Mouse (Mus musculus) liver, embryonic 16.5 days (tissue): ENCODE measurements around the gene Dnah8. TPM values are rescaled to one million over a fixed set of nuclear protein-coding genes. Genes with fewer than 3 reads are reported as not detected.

Experiments used
- ATAC-seq: fragments of 200-750 bp; cut with Nextera tagmentation; 2 replicates; pipeline ENCODE4 v1.8.0; 2017; ENCODE audit warnings: low read depth, mild to moderate bottlenecking, moderate number of reproducible peaks, moderate library complexity
- H3K27ac ChIP-seq: fragments of 300-500 bp; sonication (generic); 2 replicates; pipeline ENCODE4 v1.5.1; 2014; ENCODE audit warnings: mild to moderate bottlenecking, low read length
- H3K27me3 ChIP-seq: fragments of 300-500 bp; sonication (generic); 2 replicates; pipeline ENCODE4 v1.6.1; 2014; ENCODE audit warnings: low read depth, low read length, mixed read lengths; ENCODE audit not compliant: control insufficient read depth, insufficient read depth
- H3K36me3 ChIP-seq: fragments of 300-500 bp; sonication (generic); 2 replicates; pipeline ENCODE4 v1.6.1; 2014; ENCODE audit warnings: mild to moderate bottlenecking; ENCODE audit not compliant: control insufficient read depth, insufficient read depth
- H3K4me1 ChIP-seq: fragments of 300-500 bp; sonication (generic); 2 replicates; pipeline ENCODE4 v1.6.1; 2014; ENCODE audit warnings: low read depth, low read length, mixed read lengths; ENCODE audit not compliant: control insufficient read depth
- H3K4me2 ChIP-seq: fragments of 300-500 bp; sonication (generic); 2 replicates; pipeline ENCODE4 v1.6.1; 2014; ENCODE audit warnings: low read depth, low read length, mixed read lengths
- H3K4me3 ChIP-seq: fragments of 300-500 bp; sonication (generic); 2 replicates; pipeline ENCODE4 v1.5.1; 2014; ENCODE audit warnings: low read depth, mild to moderate bottlenecking, low read length
- H3K9ac ChIP-seq: fragments of 300-500 bp; sonication (generic); 2 replicates; pipeline ENCODE4 v1.6.1; 2014; ENCODE audit warnings: low read depth, low read length
- H3K9me3 ChIP-seq: fragments of 300-500 bp; sonication (generic); replicated peaks from 2 replicates; pipeline ENCODE4 v1.6.1; 2016; ENCODE audit warnings: low read length; ENCODE audit not compliant: control insufficient read depth
- WGBS: fragments of 180-500 bp; shearing (Covaris S2); extraction: QIAGEN DNeasy Blood & Tissue Kit; methylation state at CpG from one replicate; pipeline ENCODE4 v1.1.7; 2014; ENCODE audit not compliant: insufficient replicate concordance; 5-methylcytosine and 5-hydroxymethylcytosine counted together
- polyA plus RNA-seq: library from polyadenylated mRNA; unstranded; fragments of >200 nt; fragmentation: Nextera tagmentation; extraction: Ambion mirVana; gene quantifications from 2 replicates; pipeline ENCODE4 v1.2.1, GENCODE M21; 2015

Dnah8 gene
- polyA plus RNA-seq, 1 experiment from 2014 or later, result 0.99 TPM

DNA sequence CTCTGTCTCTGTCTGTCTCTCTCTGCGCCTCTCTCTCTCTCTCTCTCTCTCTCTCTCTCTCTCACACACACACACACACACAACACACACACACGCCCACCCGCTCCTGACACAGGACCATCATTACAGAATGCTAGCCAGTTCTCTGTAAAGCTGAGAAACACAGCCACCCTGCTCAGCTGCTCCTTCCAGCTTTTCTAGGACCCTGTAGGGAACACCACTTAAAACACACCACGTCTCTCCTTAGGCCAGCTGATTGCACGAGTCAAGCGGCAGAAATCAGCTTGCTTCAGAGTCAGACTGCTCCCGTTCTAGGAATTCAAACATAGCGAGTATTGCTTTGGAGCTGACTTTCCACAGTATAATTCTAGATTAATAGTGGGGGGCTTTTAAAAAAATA lies 242.1 kb downstream of the Dnah8 start:
- Histone ChIP-seq H3K27me3 (no peaks in the 10 kb centered on the region), H3K36me3 (no peaks in the 10 kb centered on the region), H3K27ac (no peak overlapping the region), H3K9me3 (no peaks in the 10 kb centered on the region), H3K4me3 (no peak overlapping the region), H3K4me2 (no peak overlapping the region), H3K9ac (no peak overlapping the region), H3K4me1 (no peaks in the 10 kb centered on the region)
- WGBS, result 62% methylated on average over 8 of the region's 8 CpGs
- ATAC-seq, result no peak

DNA sequence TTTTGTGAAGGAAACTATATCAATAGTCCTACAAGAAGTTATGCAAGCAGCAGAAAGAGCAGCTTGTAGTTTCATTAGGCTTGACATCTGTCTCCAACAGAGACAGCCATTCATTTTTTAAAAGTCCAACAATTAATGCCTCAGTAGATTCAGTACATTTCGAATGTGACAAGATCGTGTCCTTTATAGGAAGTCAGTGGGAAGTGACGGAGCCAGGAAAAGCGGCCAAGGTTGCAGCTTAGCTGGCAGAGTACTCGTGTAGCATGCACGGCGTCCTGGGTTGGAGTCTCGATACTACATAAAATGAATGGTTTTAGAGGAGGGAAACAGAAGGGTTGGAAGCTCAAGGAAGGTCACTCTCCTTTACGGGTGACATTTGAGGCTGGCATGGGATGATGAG lies 242.8 kb downstream of the Dnah8 start:
- H3K9ac ChIP-seq, result no peak overlapping the region
- H3K9me3 ChIP-seq, result no peaks in the 10 kb centered on the region
- H3K4me3 ChIP-seq, result no peak overlapping the region
- H3K4me2 ChIP-seq, result no peak overlapping the region
- WGBS, result 69% methylated on average over 9 of the region's 9 CpGs
- ATAC-seq, result no peak
- no peaks in the 10 kb centered on the region for H3K27me3 ChIP-seq
- no peaks in the 10 kb centered on the region for H3K36me3 ChIP-seq
- no peaks in the 10 kb centered on the region for H3K4me1 ChIP-seq
- no peak overlapping the region for H3K27ac ChIP-seq

DNA sequence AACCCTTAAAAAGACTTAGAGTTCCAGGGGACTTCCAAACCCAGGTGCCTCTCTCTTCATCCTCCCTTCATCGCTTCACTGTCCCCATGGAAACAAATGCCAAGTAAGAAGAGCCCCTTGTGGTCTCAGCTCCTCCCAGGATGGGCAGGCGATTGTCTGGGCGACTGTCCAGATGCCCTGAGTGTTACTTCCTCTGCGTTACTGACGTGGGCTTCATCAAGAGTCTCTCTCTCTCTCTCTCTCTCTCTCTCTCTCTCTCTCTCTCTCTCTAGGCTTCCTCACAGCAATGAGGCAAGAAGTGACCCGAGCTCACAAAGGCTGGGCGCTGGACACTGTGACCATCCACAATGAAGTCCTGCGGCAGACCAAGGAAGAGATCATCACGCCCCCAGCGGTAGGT lies 246.9 kb downstream of the Dnah8 start:
- WGBS, result 33% methylated on average over 10 of the region's 10 CpGs

DNA sequence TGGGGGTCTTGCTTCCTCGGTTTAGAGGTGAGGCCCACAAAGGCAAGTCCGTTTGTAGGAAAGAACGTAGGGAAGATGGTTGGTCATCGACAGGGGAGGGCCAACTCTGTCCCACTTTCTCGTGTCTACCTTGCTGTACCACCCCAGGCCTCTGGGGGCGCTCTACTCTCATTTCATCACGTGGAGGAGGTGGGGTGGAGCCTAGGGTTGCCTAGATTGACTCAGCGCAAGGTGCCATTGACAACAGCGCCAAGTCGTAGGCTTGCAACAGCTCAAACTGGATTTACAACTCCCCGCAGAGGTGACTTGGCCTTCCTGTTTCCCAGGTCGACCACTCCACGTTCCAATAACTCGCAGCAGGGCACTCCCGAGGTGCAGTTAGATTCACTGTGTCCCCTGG lies 250.1 kb downstream of the Dnah8 start:
- Histone ChIP-seq H3K4me2 (no peak overlapping the region), H3K9ac (no peak overlapping the region), H3K9me3 (no peaks in the 10 kb centered on the region), H3K4me1 (no peaks in the 10 kb centered on the region), H3K4me3 (no peak overlapping the region), H3K27ac (no peak overlapping the region), H3K27me3 (no peaks in the 10 kb centered on the region; the same call in 1 of the 2 replicates), H3K36me3 (no peaks in the 10 kb centered on the region)
- WGBS, result 42% methylated on average over 15 of the region's 15 CpGs
- no peak for ATAC-seq

More for the DNA sequence above, 246.9 kb downstream of the Dnah8 start:
- Histone ChIP-seq H3K4me2 (no peak overlapping the region), H3K4me3 (no peak overlapping the region), H3K27me3 (no peaks in the 10 kb centered on the region), H3K9ac (no peak overlapping the region), H3K36me3 (no peaks in the 10 kb centered on the region), H3K9me3 (no peaks in the 10 kb centered on the region), H3K4me1 (no peaks in the 10 kb centered on the region), H3K27ac (no peak overlapping the region)
- ATAC-seq, result no peak

DNA sequence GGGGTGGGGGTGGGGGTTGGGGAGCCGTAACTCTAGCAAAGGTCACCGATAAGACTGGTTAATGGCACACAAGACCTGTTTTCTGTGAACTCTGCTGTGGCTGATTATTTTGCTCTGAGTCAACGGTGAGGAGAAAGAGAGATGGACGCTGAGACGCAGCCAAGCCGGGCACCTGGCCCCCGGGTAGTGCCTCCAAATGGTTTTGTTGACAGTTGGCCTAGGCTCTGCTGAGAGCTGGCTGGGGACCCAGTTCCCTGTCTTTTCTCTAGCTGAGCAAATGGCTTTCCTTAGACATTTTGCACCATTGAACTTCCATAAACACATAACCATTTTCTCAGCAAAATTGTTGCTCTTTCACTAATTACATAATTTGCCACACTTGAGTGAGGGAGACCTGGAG lies 253.3 kb downstream of the Dnah8 start:
- no peak overlapping the region for H3K9ac ChIP-seq
- no peak overlapping the region for H3K4me2 ChIP-seq
- no peaks in the 10 kb centered on the region for H3K36me3 ChIP-seq
- H3K4me3 ChIP-seq, result no peak overlapping the region
- no peaks in the 10 kb centered on the region for H3K4me1 ChIP-seq
- no peak overlapping the region for H3K27ac ChIP-seq
- WGBS, result 78% methylated on average over 7 of the region's 7 CpGs
- ATAC-seq, result no peak
- H3K27me3 ChIP-seq, result no peaks in the 10 kb centered on the region; the same call in 1 of the 2 replicates
- H3K9me3 ChIP-seq, result no peaks in the 10 kb centered on the region

DNA sequence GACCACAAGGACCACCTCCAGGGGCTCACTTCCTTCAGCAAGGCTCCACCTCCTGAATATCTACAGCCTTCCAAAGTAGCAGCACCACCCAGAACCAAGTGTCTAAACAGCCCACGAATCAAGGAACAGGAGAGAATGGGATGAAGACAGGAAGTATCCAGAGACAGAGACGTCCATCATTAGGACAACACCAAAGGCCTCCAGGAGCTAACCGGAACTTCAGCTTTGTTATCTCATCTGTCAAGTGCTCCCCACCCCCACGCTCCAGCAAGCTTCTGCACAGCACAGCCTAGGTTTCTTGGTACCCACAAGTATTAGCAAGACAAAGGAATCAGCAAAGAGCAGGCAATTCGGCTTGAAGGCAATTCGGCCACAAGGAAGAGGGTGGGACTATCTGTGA lies 254.5 kb downstream of the Dnah8 start:
- Histone ChIP-seq H3K9ac (no peak overlapping the region), H3K36me3 (no peaks in the 10 kb centered on the region), H3K27ac (no peak overlapping the region), H3K4me2 (no peak overlapping the region), H3K9me3 (no peaks in the 10 kb centered on the region), H3K4me3 (no peak overlapping the region), H3K27me3 (no peaks in the 10 kb centered on the region; the same call in 1 of the 2 replicates), H3K4me1 (no peaks in the 10 kb centered on the region)
- no peak for ATAC-seq
- whole genome bisulfite sequencing, result 8% methylated on average over 6 of the region's 6 CpGs

DNA sequence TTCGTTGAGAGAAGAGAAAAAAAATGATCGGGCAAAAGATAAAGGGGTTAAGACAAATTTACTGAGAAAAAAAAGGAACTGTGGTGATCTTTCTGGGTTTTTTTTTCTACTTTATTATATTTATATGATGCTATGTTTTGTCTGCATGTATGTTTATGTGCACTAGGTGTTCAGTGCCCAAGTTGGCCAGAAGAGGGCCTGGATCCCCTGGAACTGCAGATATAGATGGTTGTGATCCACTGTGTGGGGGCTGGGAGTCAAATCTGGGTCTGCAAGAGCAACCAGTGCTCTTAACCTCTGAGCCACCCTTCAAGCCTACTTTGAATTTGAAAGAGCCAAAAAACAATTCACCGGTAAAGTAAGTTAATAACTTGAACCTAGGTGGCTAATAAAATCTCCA lies 256.2 kb downstream of the Dnah8 start:
- no peak overlapping the region for H3K9ac ChIP-seq
- H3K27me3 ChIP-seq, result no peaks in the 10 kb centered on the region; the same call in 1 of the 2 replicates
- no peaks in the 10 kb centered on the region for H3K4me1 ChIP-seq
- no peaks in the 10 kb centered on the region for H3K36me3 ChIP-seq
- H3K4me2 ChIP-seq, result no peak overlapping the region
- no peak overlapping the region for H3K27ac ChIP-seq
- ATAC-seq, result no peak
- WGBS, result 71% methylated on average over 3 of the region's 3 CpGs
- no peak overlapping the region for H3K4me3 ChIP-seq
- no peaks in the 10 kb centered on the region for H3K9me3 ChIP-seq

DNA sequence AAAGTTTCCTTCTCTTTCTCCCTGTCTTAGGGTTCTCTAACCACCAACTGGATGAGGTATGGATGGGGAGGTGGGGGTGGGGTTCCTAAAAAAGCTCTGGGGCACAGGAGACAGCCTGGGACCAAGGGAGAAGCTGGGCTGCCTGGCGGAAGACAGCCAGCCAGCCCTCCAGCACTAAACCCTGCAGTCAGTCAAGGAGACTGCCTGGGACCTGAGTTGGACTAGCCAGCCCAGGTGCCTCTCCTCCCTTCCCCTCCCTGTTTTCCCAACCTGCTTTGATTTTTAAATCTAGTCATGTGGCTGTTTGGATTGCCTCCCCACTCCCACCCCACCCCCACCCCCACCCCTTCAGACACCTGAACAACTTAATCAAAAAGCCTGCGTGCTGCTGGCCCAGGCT lies 256.8 kb downstream of the Dnah8 start:
- Histone ChIP-seq H3K27me3 (no peaks in the 10 kb centered on the region; the same call in 1 of the 2 replicates), H3K27ac (no peak overlapping the region), H3K4me2 (no peak overlapping the region), H3K9ac (no peak overlapping the region), H3K4me3 (no peak overlapping the region), H3K9me3 (no peaks in the 10 kb centered on the region), H3K4me1 (no peaks in the 10 kb centered on the region), H3K36me3 (no peaks in the 10 kb centered on the region)
- 72% methylated on average over 2 of the region's 2 CpGs for WGBS
- ATAC-seq, result no peak

DNA sequence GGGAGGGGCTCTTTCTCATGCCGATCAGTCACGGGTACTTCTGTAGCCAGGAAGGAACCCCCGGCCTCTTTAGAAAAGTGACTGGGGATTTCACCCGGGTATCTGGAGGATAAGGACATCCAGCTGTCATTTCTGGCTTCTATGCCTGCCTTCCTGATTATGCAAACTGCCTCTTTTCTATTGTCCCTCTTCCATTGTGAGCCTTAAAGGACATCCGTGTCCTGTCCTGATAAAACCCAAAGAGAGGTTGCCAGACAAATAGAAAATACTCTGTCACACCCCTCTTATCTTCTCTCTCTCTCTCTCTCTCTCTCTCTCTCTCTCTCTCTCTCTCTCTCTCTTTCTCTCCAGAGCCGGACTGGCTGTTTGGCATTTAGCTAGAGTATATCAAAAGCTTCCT lies 258.1 kb downstream of the Dnah8 start:
- no peaks in the 10 kb centered on the region for H3K9me3 ChIP-seq
- no peak overlapping the region for H3K4me3 ChIP-seq
- H3K36me3 ChIP-seq, result no peaks in the 10 kb centered on the region
- H3K4me2 ChIP-seq, result no peak overlapping the region
- 5% methylated on average over 6 of the region's 6 CpGs for WGBS
- ATAC-seq, result no peak
- H3K4me1 ChIP-seq, result no peaks in the 10 kb centered on the region
- no peaks in the 10 kb centered on the region; the same call in 1 of the 2 replicates for H3K27me3 ChIP-seq
- no peak overlapping the region for H3K27ac ChIP-seq
- no peak overlapping the region for H3K9ac ChIP-seq
